Mouse (Mus musculus): ENCODE measurements around the gene Tacc2.

Gene Tacc2

DNA sequence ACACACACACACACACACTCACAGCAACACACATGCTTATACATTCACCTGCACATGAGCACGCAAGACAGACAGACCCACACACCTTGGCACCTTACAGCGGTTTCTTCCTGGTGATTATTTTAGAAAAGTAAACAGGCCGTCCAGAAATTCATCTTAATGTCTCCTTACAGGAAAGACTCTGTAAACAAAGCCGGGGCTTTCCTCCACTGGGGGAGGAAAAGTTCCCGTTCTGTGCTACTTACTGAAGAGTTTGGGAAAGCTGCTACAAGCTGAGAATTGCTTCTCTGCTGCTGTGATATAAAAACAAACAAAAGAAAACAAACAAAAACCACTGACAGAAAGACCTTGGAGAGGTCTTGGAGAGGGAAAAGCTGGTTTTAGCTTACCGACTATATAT is 231.5 kb downstream of the Tacc2 start:
- no peak for DNase-seq (ENCODE audit: extremely low read depth, low read depth)

DNA sequence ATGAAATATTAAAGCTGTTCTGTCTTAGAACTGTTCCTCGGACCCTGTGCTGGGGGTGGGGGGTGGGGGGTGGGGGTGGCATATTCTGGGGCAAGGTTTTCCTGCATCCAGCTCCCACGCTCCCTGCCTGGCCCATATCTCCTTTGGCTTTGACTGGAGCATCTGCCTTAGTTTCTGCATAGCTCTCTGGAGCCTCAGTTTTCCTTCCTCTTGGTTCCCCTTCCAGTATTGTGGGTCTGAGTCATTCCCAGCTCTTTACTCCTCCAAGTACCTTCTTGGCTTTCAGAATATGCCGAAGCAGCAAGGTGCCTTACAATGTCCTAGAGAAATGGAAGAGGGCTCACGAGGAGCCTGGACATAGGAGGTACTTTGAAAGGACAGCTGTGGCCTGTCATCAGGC is 233.0 kb downstream of the Tacc2 start:
- no peak for DNase-seq (ENCODE audit: extremely low read depth, low read depth)

DNA sequence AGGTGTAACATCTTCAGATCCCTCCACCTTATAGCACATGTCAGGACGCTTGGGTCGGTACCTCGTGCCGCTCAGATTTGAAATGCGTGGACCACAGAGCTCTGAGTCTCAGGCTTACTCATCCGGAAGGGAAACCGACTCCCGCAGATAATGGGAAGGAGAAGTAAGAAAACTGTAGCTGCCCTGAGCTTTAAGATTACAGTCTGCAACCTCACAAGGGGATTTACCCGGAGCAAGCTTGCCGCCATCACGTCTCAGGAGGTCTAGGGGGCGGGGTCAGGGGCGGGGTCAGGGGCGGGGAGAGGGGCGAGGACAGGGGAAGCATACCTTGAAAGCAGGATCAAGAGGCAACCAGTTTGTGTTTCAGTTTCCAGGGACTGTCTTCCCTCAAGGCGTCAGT is 235.2 kb downstream of the Tacc2 start:
- no peak for DNase-seq (ENCODE audit: extremely low read depth, low read depth)

All from MEL-GATA-1-ER (cell line).